Mouse (Mus musculus): ENCODE data around the gene Pbx4. TPM values are rescaled to one million over a fixed set of nuclear protein-coding genes. Genes with fewer than 3 reads are reported as not detected.

Gene Pbx4
- polyA plus RNA-seq, 1 experiment from 2014 or later: 59.7 TPM

- peaks cover 69% of the 10 kb centered on the region for H3K36me3 ChIP-seq (replicated peaks; ENCODE audit: control insufficient read depth, insufficient read depth)
- 83% methylated on average over 5 of the region's 5 CpGs for WGBS
- ATAC-seq (ENCODE audit: low FRiP score): no peak
- peaks cover 10% of the 10 kb centered on the region; the same call in 1 of the 2 replicates for H3K4me1 ChIP-seq (replicated peaks; ENCODE audit: control insufficient read depth, insufficient read depth, low read length)
- H3K4me2 ChIP-seq (replicated peaks): no peak overlapping the region
- H3K9ac ChIP-seq: no peak overlapping the region
- H3K4me3 ChIP-seq (replicated peaks; ENCODE audit: low read length): no peak overlapping the region
- DNase-seq (ENCODE audit: low spot score): no peak
- H3K27me3 ChIP-seq (ENCODE audit: control insufficient read depth, insufficient read depth, low read length): no peaks in the 10 kb centered on the region
- H3K9me3 ChIP-seq (ENCODE audit: control insufficient read depth, low read length): no peaks in the 10 kb centered on the region
- H3K27ac ChIP-seq: no peak overlapping the region
Observed at GRCm38 (mm10) chr8:69807236-69807635, 25.1 kb upstream of the Pbx4 start.

- 8% methylated on average over 25 of the region's 28 CpGs for WGBS
- Histone ChIP-seq H3K4me1 (replicated peaks; ENCODE audit: control insufficient read depth, insufficient read depth, low read length) (peaks cover 10% of the 10 kb centered on the region; the same call in 1 of the 2 replicates), H3K27ac (peak within 1 kb of the TSS; percentile 73), H3K4me3 (replicated peaks; ENCODE audit: low read length) (peak within 1 kb of the TSS; percentile 67), H3K9ac (peak within 1 kb of the TSS; percentile 91), H3K27me3 (ENCODE audit: control insufficient read depth, insufficient read depth, low read length) (no peaks in the 10 kb centered on the region), H3K9me3 (ENCODE audit: control insufficient read depth, low read length) (no peaks in the 10 kb centered on the region), H3K4me2 (replicated peaks) (peak within 1 kb of the TSS; percentile 89), H3K36me3 (replicated peaks; ENCODE audit: control insufficient read depth, insufficient read depth) (peaks cover 60% of the 10 kb centered on the region)
- DNase-seq (ENCODE audit: low spot score): peak; percentile 68
- peak; percentile 68 for ATAC-seq (ENCODE audit: low FRiP score)
Observed at GRCm38 (mm10) chr8:69808094-69808863, 24.0 kb upstream of the Pbx4 start, which contains the start of gene Gmip. Gene Gmip, plus strand, starts transcription at chr8:69808679.

DNA sequence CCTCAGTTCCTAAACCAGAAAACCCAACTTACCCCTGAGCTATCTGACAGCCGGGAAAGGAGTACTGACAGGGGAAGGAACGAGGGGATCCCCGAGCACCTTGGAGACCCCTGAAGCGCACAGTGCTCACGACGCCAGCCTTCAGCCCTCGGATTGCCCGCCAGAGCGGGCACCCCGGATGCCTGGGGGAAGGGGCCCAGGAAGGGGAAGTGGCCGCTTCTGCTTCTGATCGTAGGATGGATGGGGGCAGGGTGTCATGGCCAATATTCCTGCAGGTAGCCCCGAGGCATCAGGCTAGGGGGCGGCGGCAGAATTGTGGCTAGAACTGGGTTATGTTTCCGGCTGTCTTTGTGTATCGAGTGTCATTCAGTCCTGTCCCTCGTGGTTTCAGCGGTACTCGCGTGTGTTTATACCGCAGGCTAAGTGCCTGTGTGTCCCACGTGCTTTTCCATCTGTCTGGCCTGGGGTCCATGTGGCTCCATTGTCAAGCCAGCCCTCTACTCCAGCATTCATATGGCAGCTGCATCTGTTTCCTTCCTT lies 23.4 kb upstream of the Pbx4 start:
- ATAC-seq (ENCODE audit: low FRiP score) (peak; percentile 63), DNase-seq (ENCODE audit: low spot score) (peak; percentile 39)
- peaks cover 10% of the 10 kb centered on the region; the same call in 1 of the 2 replicates for H3K4me1 ChIP-seq (replicated peaks; ENCODE audit: control insufficient read depth, insufficient read depth, low read length)
- peak overlapping the region; percentile 89 for H3K4me2 ChIP-seq (replicated peaks)
- H3K27ac ChIP-seq: peak overlapping the region; percentile 73
- H3K9ac ChIP-seq: peak overlapping the region; percentile 91
- H3K4me3 ChIP-seq (replicated peaks; ENCODE audit: low read length): peak overlapping the region; percentile 67
- 2% methylated on average over 23 of the region's 23 CpGs for WGBS
- no peaks in the 10 kb centered on the region for H3K9me3 ChIP-seq (ENCODE audit: control insufficient read depth, low read length)
- H3K36me3 ChIP-seq (replicated peaks; ENCODE audit: control insufficient read depth, insufficient read depth): peaks cover 60% of the 10 kb centered on the region
- no peaks in the 10 kb centered on the region for H3K27me3 ChIP-seq (ENCODE audit: control insufficient read depth, insufficient read depth, low read length)

GRCm38 (mm10) chr8:69809820-69810219 lies 22.5 kb upstream of the Pbx4 start:
- Histone ChIP-seq H3K9me3 (ENCODE audit: control insufficient read depth, low read length) (no peaks in the 10 kb centered on the region), H3K4me2 (replicated peaks) (peak overlapping the region; percentile 89), H3K9ac (0 out of 2 replicates have a peak overlapping the region, but pooled peaks have one; percentile 91), H3K4me3 (replicated peaks; ENCODE audit: low read length) (peak overlapping the region; percentile 67), H3K27me3 (ENCODE audit: control insufficient read depth, insufficient read depth, low read length) (no peaks in the 10 kb centered on the region), H3K36me3 (replicated peaks; ENCODE audit: control insufficient read depth, insufficient read depth) (peaks cover 61% of the 10 kb centered on the region), H3K27ac (no peak overlapping the region), H3K4me1 (replicated peaks; ENCODE audit: control insufficient read depth, insufficient read depth, low read length) (peaks cover 10% of the 10 kb centered on the region; the same call in 1 of the 2 replicates)
- DNase-seq (ENCODE audit: low spot score) (no peak), ATAC-seq (ENCODE audit: low FRiP score) (no peak)
- WGBS: 66% methylated on average over 3 of the region's 3 CpGs

- peaks cover 77% of the 10 kb centered on the region for H3K36me3 ChIP-seq (replicated peaks; ENCODE audit: control insufficient read depth, insufficient read depth)
- no peak for DNase-seq (ENCODE audit: low spot score)
- H3K9ac ChIP-seq: no peak overlapping the region
- ATAC-seq (ENCODE audit: low FRiP score): no peak
- no peak overlapping the region for H3K4me3 ChIP-seq (replicated peaks; ENCODE audit: low read length)
- H3K27ac ChIP-seq: no peak overlapping the region
- H3K27me3 ChIP-seq (ENCODE audit: control insufficient read depth, insufficient read depth, low read length): no peaks in the 10 kb centered on the region
- 92% methylated on average over 2 of the region's 2 CpGs for WGBS
- no peak overlapping the region for H3K4me2 ChIP-seq (replicated peaks)
- H3K4me1 ChIP-seq (replicated peaks; ENCODE audit: control insufficient read depth, insufficient read depth, low read length): peaks cover 2% of the 10 kb centered on the region; the same call in 1 of the 2 replicates
- no peaks in the 10 kb centered on the region for H3K9me3 ChIP-seq (ENCODE audit: control insufficient read depth, low read length)
Observed at GRCm38 (mm10) chr8:69814881-69815280, 17.4 kb upstream of the Pbx4 start.

GRCm38 (mm10) chr8:69815396-69815795 lies 16.9 kb upstream of the Pbx4 start:
- Histone ChIP-seq H3K36me3 (replicated peaks; ENCODE audit: control insufficient read depth, insufficient read depth) (peaks cover 77% of the 10 kb centered on the region), H3K4me3 (replicated peaks; ENCODE audit: low read length) (no peak overlapping the region), H3K27me3 (ENCODE audit: control insufficient read depth, insufficient read depth, low read length) (no peaks in the 10 kb centered on the region), H3K9ac (no peak overlapping the region), H3K4me2 (replicated peaks) (no peak overlapping the region), H3K27ac (no peak overlapping the region), H3K4me1 (replicated peaks; ENCODE audit: control insufficient read depth, insufficient read depth, low read length) (no peaks in the 10 kb centered on the region), H3K9me3 (ENCODE audit: control insufficient read depth, low read length) (no peaks in the 10 kb centered on the region)
- 98% methylated on average over 4 of the region's 4 CpGs for WGBS
- DNase-seq (ENCODE audit: low spot score) (no peak), ATAC-seq (ENCODE audit: low FRiP score) (no peak)

GRCm38 (mm10) chr8:69820466-69820865 lies 11.8 kb upstream of the Pbx4 start:
- H3K4me2 ChIP-seq (replicated peaks): no peak overlapping the region
- peaks cover 50% of the 10 kb centered on the region for H3K36me3 ChIP-seq (replicated peaks; ENCODE audit: control insufficient read depth, insufficient read depth)
- no peak overlapping the region for H3K27ac ChIP-seq
- H3K9me3 ChIP-seq (ENCODE audit: control insufficient read depth, low read length): no peaks in the 10 kb centered on the region
- H3K27me3 ChIP-seq (ENCODE audit: control insufficient read depth, insufficient read depth, low read length): no peaks in the 10 kb centered on the region
- 78% methylated on average over 9 of the region's 9 CpGs for WGBS
- H3K4me3 ChIP-seq (replicated peaks; ENCODE audit: low read length): no peak overlapping the region
- H3K9ac ChIP-seq: no peak overlapping the region
- no peak for DNase-seq (ENCODE audit: low spot score)
- H3K4me1 ChIP-seq (replicated peaks; ENCODE audit: control insufficient read depth, insufficient read depth, low read length): peaks cover 27% of the 10 kb centered on the region
- ATAC-seq (ENCODE audit: low FRiP score): no peak

GRCm38 (mm10) chr8:69821971-69822385 lies 10.3 kb upstream of the Pbx4 start:
- Histone ChIP-seq H3K36me3 (replicated peaks; ENCODE audit: control insufficient read depth, insufficient read depth) (peaks cover 45% of the 10 kb centered on the region), H3K9ac (peak overlapping the region; percentile 78), H3K4me1 (replicated peaks; ENCODE audit: control insufficient read depth, insufficient read depth, low read length) (peaks cover 30% of the 10 kb centered on the region), H3K9me3 (ENCODE audit: control insufficient read depth, low read length) (no peaks in the 10 kb centered on the region), H3K4me3 (replicated peaks; ENCODE audit: low read length) (peak overlapping the region; percentile 58), H3K4me2 (replicated peaks) (peak overlapping the region; percentile 70), H3K27me3 (ENCODE audit: control insufficient read depth, insufficient read depth, low read length) (no peaks in the 10 kb centered on the region), H3K27ac (peak overlapping the region; percentile 74)
- DNase-seq (ENCODE audit: low spot score) (peak; percentile 60), ATAC-seq (ENCODE audit: low FRiP score) (peak; percentile 39)
- 1% methylated on average over 11 of the region's 22 CpGs for WGBS

DNA sequence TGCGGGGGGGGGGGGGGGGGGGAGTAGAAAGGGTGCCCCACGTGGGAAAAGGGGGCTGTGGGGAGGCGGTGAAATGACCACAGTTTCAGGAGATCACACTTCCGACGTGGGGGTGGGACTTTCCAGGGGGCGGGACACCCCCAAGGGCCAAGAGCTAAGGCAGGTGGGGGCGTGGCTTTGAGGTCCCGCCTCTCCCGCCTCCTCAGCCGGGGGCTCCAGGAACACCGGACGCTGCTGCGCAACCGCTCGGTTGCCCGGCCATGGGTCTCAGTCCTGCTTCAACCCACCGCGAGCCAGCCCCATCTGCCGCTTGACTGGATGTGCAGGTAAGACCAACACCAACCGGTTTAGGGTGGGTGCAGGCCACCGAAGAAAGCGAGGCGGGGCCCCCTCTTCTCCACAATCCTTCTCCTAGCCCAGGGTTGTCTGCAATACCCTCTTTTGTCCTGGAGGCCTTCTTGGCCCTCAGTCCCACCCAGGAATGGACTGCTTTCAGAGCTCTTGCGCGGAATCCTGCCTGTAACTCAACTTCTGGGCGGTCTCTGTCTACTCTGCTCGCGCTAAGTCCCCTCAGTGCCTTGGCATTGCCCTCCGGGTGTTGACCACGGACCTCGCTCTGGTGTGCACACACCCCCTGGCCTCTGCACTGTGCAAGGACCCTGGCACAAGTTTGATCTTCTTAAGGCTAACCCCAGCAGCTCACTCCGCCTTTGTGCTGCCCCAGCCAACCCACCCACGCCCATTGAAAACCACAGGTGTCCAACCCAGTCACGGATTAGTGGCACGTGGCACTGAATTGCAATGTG lies 9.7 kb upstream of the Pbx4 start, which contains the start of gene Lpar2:
Gene Lpar2, plus strand, starts transcription at position 44 of the 806 bp plus-strand sequence.
- Histone ChIP-seq H3K4me2 (replicated peaks) (peak within 1 kb of the TSS; percentile 70), H3K9ac (peak within 1 kb of the TSS; percentile 78), H3K27ac (peak within 1 kb of the TSS; percentile 74), H3K27me3 (ENCODE audit: control insufficient read depth, insufficient read depth, low read length) (no peaks in the 10 kb centered on the region), H3K4me3 (replicated peaks; ENCODE audit: low read length) (peak within 1 kb of the TSS; percentile 58), H3K4me1 (replicated peaks; ENCODE audit: control insufficient read depth, insufficient read depth, low read length) (peaks cover 30% of the 10 kb centered on the region), H3K9me3 (ENCODE audit: control insufficient read depth, low read length) (no peaks in the 10 kb centered on the region), H3K36me3 (replicated peaks; ENCODE audit: control insufficient read depth, insufficient read depth) (peaks cover 45% of the 10 kb centered on the region)
- 1% methylated on average over 31 of the region's 35 CpGs for WGBS
- peak; percentile 69 for DNase-seq (ENCODE audit: low spot score)
- peak; percentile 74 for ATAC-seq (ENCODE audit: low FRiP score)
